Mouse (Mus musculus) kidney, embryonic 16.5 days (tissue): ENCODE results near the gene Fbxo45. TPM values are rescaled to one million over a fixed set of nuclear protein-coding genes. Genes with fewer than 3 reads are reported as not detected.

Source experiments
- ATAC-seq: fragments of 200-750 bp; cut with Nextera tagmentation; 2 replicates; pipeline ENCODE4 v1.8.0; 2017; ENCODE audit warnings: moderate TSS enrichment; ENCODE audit not compliant: low FRiP score, low TSS enrichment
- H3K27ac ChIP-seq: fragments of 300-500 bp; sonication (generic); 2 replicates; pipeline ENCODE4 v1.5.1; 2014; ENCODE audit warnings: low read length
- H3K27me3 ChIP-seq: fragments of 300-500 bp; sonication (generic); 2 replicates; pipeline ENCODE4 v1.6.1; 2014; ENCODE audit warnings: low read length, control low read depth, mixed read lengths; ENCODE audit not compliant: insufficient read depth
- H3K36me3 ChIP-seq: fragments of 300-500 bp; sonication (generic); 2 replicates; pipeline ENCODE4 v1.6.1; 2014; ENCODE audit warnings: low read length, control low read depth, mixed read lengths; ENCODE audit not compliant: insufficient read depth
- H3K4me1 ChIP-seq: fragments of 300-500 bp; sonication (generic); 2 replicates; pipeline ENCODE4 v1.6.1; 2014; ENCODE audit warnings: low read length, control low read depth, mixed read lengths; ENCODE audit not compliant: insufficient read depth
- H3K4me2 ChIP-seq: fragments of 300-500 bp; sonication (generic); replicated peaks from 2 replicates; pipeline ENCODE4 v1.6.1; 2014; ENCODE audit warnings: low read depth, low read length
- H3K4me3 ChIP-seq: fragments of 300-500 bp; sonication (generic); 2 replicates; pipeline ENCODE4 v1.5.1; 2014; ENCODE audit warnings: mild to moderate bottlenecking, low read length
- H3K9ac ChIP-seq: fragments of 300-500 bp; sonication (generic); replicated peaks from 2 replicates; pipeline ENCODE4 v1.6.1; 2014; ENCODE audit warnings: low read length
- H3K9me3 ChIP-seq: fragments of 300-500 bp; sonication (generic); 2 replicates; pipeline ENCODE4 v1.6.1; 2016; ENCODE audit warnings: low read length, control low read depth
- WGBS: fragments of 180-500 bp; shearing (Covaris S2); extraction: QIAGEN DNeasy Blood & Tissue Kit; methylation state at CpG from one replicate; pipeline ENCODE4 v1.1.7; 2014; 5-methylcytosine and 5-hydroxymethylcytosine counted together
- polyA plus RNA-seq: library from polyadenylated mRNA; unstranded; fragments of >200 nt; fragmentation: Nextera tagmentation; extraction: Ambion mirVana; gene quantifications from 2 replicates; pipeline ENCODE4 v1.2.1, GENCODE M21; 2015

Fbxo45 gene
- polyA plus RNA-seq, 1 experiment from 2014 or later, result 5.2 TPM

DNA sequence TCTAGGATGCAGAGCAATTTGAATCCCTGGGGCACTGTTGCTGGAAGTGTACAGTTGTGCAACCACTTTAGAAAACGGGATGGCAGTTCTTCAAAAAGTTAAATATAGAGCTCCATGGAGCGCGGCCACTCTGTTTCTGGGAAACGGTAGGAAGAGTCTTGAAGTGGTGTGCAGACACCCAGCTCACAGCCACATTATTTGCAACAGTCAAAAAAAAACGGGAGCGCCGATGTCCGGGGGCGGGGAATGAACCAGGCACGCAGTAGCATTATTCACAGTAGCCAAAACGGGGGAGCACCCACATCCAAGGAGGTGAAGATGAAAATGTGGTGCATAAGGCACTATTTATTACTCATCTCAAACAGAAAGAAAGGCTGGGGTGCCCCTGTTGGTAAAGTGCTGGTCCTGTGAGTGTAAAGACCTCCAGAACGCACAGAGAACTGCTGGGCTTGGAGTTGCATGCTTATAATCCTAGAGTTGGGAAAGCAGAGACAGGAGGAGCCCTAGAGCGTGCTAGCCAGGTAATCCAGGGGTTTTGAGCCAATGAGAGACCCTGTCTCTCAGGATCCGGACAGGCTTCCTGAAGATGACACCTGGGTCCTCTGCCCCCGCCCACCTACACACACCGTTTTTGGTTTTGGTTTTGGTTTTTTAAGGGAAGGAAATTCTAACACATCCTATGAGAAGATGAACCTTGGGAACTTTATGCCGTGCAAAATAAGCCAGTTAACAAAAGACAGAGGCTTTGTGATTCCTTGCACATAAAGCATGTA is 32.0 kb downstream of the Fbxo45 start:
- no peak for ATAC-seq
- H3K4me1 ChIP-seq, result no peaks in the 10 kb centered on the region
- peaks cover under 1% of the 10 kb centered on the region; the same call in 1 of the 2 replicates for H3K9me3 ChIP-seq
- no peak overlapping the region for H3K9ac ChIP-seq
- H3K27me3 ChIP-seq, result no peaks in the 10 kb centered on the region
- H3K36me3 ChIP-seq, result no peaks in the 10 kb centered on the region
- no peak overlapping the region for H3K4me2 ChIP-seq
- WGBS, result 73% methylated on average over 17 of the region's 17 CpGs
- H3K4me3 ChIP-seq, result no peak overlapping the region
- no peak overlapping the region for H3K27ac ChIP-seq

DNA sequence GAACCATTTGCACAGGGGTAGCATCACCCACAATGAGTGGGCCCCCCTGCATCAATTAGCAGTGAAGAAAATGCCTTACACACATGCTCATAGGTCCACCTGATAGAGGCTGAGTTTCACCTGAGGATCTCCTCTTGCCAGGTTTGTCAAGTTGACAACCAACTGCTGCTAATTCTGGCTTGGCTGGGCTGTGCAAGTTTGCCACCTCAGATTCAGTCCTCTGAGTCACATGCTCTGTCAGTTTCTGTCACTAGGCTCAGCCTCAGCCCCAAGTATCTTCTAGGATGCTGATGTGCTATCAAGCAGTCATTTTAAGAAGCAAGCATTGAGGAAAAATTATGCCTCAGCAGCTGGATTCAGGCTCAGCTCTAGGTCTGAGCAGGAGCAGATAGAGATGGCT is 32.8 kb downstream of the Fbxo45 start:
- Histone ChIP-seq H3K27me3 (no peaks in the 10 kb centered on the region), H3K4me3 (no peak overlapping the region), H3K27ac (no peak overlapping the region), H3K9me3 (peaks cover 9% of the 10 kb centered on the region), H3K9ac (no peak overlapping the region), H3K4me2 (no peak overlapping the region), H3K4me1 (no peaks in the 10 kb centered on the region), H3K36me3 (no peaks in the 10 kb centered on the region)
- ATAC-seq, result no peak

DNA sequence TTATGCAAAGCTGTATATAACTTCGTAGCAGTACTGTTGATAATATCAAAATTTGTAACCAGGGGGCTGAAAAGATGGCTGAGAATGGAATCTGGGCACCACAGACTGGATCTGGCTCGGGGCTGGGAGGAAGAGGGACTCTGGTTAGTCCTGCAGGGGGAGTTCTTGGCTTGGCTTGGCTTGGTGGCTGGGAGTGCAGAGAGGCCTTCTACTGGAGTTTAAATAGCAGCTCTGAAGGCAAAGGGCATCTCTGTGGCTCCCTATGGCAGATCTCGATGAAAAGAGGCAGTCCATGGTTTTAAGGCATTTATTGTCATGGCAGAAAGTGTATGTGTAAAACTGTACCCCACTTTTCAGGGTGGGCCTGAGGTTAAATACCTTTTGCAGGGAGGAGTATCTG is 42.1 kb downstream of the Fbxo45 start:
- Histone ChIP-seq H3K4me1 (0 out of 2 replicates have a peak, but pooled peaks cover 7% of the 10 kb centered on the region), H3K9ac (no peak overlapping the region), H3K9me3 (peaks cover 11% of the 10 kb centered on the region), H3K27me3 (no peaks in the 10 kb centered on the region), H3K36me3 (no peaks in the 10 kb centered on the region), H3K4me3 (no peak overlapping the region), H3K4me2 (no peak overlapping the region), H3K27ac (no peak overlapping the region)
- 54% methylated on average over 3 of the region's 3 CpGs for WGBS
- no peak for ATAC-seq

DNA sequence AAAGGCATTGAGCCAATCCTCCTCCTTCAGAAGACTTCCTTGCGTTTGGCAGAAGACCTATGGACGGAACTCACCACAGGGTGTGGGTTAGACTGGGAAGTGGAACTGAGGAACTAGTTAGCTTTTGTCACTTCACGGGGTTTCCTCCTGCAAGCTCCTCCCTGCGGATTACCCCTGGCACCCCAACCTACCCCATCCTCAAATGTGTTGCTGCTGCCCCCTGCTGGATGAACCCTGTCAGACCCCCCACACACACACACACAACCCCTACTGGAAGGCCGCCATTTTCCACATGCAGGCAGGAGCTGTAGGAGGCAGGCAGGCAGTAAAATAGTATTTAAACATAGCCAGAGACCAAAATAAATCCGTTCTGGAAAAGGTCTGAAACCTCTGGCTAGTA is 44.3 kb downstream of the Fbxo45 start:
- no peaks in the 10 kb centered on the region for H3K27me3 ChIP-seq
- WGBS, result 85% methylated on average over 6 of the region's 6 CpGs
- no peak overlapping the region for H3K4me2 ChIP-seq
- no peaks in the 10 kb centered on the region for H3K36me3 ChIP-seq
- H3K4me3 ChIP-seq, result no peak overlapping the region
- H3K9me3 ChIP-seq, result no peaks in the 10 kb centered on the region; the same call in 1 of the 2 replicates
- H3K9ac ChIP-seq, result no peak overlapping the region
- H3K27ac ChIP-seq, result no peak overlapping the region
- H3K4me1 ChIP-seq, result 0 out of 2 replicates have a peak, but pooled peaks cover 7% of the 10 kb centered on the region
- ATAC-seq, result no peak

DNA sequence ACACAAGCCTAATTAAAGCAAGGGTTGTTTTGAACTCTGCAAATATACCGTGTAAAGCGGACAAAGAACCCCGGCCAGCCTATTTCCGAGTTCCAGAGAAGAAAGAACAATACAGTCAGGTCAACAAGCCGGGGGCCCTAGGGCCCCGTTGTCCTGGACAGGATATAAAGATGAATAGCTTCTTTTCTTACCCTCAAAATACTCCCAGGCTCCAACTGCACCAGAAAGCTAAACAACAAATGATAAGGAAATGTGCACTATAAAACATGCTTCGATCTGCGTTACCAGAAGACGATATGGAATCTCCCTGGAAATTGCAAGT is 46.0 kb downstream of the Fbxo45 start:
- H3K27me3 ChIP-seq, result no peaks in the 10 kb centered on the region
- H3K4me1 ChIP-seq, result 0 out of 2 replicates have a peak, but pooled peaks cover 7% of the 10 kb centered on the region
- no peaks in the 10 kb centered on the region for H3K36me3 ChIP-seq
- H3K4me3 ChIP-seq, result peak overlapping the region; percentile 41
- H3K9ac ChIP-seq, result 0 out of 2 replicates have a peak overlapping the region, but pooled peaks have one; percentile 5
- H3K4me2 ChIP-seq, result peak overlapping the region; percentile 57
- WGBS, result 33% methylated on average over 9 of the region's 9 CpGs
- H3K9me3 ChIP-seq, result no peaks in the 10 kb centered on the region; the same call in 1 of the 2 replicates
- peak overlapping the region; percentile 92 for H3K27ac ChIP-seq
- ATAC-seq, result 0 out of 2 replicates have a peak, but pooled peaks have one; percentile 27

DNA sequence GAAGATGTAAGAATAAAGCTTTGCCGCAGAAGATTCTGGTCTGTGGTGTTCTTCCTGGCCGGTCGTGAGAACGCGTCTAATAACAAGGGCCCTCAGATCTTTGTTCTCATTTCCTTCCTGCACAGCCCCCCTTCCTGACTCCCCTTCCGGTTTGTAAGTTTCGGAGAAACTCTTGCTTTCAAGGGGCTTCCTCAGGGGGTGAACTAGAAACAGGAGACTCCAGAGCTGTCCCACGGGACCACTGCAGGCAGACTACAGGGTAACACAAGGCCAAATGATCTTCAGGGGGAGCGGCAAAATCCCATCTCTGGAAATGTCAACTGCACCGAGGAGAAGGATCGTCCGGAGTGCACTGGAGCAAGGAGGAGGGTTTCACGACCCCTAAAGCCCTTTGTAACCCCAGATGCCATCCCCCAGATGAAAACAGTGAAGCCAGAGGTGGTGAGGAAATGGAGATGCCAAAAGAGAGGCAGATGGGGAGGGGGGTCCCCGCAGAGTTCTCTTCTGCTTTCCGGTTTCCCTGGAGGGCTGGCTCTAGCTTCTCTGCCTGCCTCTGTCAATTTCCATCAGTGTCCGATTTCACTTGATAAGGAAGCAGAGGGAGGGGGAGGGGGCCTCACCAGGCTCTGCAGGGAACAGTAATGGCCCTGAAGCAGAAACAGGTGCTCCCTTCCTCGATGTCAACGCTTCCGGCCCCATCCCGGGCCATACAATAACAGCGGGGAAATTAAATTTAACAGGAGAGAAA is 46.5 kb downstream of the Fbxo45 start:
- peak overlapping the region; percentile 62 for H3K9ac ChIP-seq
- H3K27me3 ChIP-seq, result no peaks in the 10 kb centered on the region
- peak overlapping the region; percentile 41 for H3K4me3 ChIP-seq
- H3K9me3 ChIP-seq, result no peaks in the 10 kb centered on the region; the same call in 1 of the 2 replicates
- peak overlapping the region; percentile 92 for H3K27ac ChIP-seq
- peak; percentile 84 for ATAC-seq
- H3K4me1 ChIP-seq, result 0 out of 2 replicates have a peak, but pooled peaks cover 7% of the 10 kb centered on the region
- H3K4me2 ChIP-seq, result peak overlapping the region; percentile 57
- no peaks in the 10 kb centered on the region for H3K36me3 ChIP-seq
- 26% methylated on average over 21 of the region's 21 CpGs for WGBS

DNA sequence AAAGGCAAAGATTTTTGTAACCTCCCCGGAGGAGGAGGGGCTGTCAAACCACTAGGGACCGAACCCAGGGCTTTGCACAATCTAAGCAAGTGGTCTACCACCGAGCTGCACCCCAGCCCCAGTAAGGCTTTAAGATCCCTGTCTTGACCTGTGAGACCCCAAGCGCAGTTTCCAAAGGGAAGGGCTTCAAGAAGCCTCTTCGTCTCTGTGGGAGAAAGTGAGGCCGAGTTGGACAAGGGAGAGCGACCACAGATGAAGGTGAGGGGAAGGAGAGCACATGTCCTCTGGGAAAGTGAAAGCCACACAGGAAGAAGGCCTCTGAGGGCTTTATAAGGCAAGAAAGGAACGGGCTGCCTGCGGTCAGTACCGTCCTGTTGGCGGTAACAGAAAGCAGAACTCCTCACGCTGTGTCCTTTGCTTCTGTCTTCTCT is 56.9 kb downstream of the Fbxo45 start:
- H3K4me3 ChIP-seq, result no peak overlapping the region
- H3K27me3 ChIP-seq, result no peaks in the 10 kb centered on the region
- 65% methylated on average over 12 of the region's 12 CpGs for WGBS
- no peaks in the 10 kb centered on the region for H3K36me3 ChIP-seq
- no peaks in the 10 kb centered on the region for H3K9me3 ChIP-seq
- H3K9ac ChIP-seq, result no peak overlapping the region
- no peak for ATAC-seq
- no peaks in the 10 kb centered on the region for H3K4me1 ChIP-seq
- H3K27ac ChIP-seq, result no peak overlapping the region
- H3K4me2 ChIP-seq, result no peak overlapping the region

DNA sequence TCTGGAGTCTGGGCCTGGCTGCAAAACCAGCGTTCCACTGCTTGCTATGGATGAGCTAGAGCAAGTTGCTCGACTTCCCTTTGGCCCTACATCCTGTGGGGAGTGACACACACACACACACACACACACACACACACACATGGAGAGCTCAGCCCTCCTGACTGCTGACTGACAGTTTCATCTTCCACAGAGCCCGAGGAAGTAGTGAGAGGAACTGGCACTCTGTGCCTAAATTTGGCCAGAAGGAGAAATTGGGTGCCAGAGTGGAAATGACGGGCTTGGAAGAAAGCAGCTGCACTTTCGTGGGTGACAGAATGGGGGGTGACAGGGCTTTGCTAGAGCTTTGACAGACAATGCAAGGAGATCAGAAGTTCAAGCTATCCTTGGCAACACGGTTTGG is 57.8 kb downstream of the Fbxo45 start:
- H3K4me3 ChIP-seq, result no peak overlapping the region
- H3K9ac ChIP-seq, result no peak overlapping the region
- no peak overlapping the region for H3K27ac ChIP-seq
- H3K4me2 ChIP-seq, result no peak overlapping the region
- H3K4me1 ChIP-seq, result no peaks in the 10 kb centered on the region
- H3K27me3 ChIP-seq, result no peaks in the 10 kb centered on the region
- no peak for ATAC-seq
- H3K9me3 ChIP-seq, result no peaks in the 10 kb centered on the region
- no peaks in the 10 kb centered on the region for H3K36me3 ChIP-seq
- 53% methylated on average over 6 of the region's 6 CpGs for WGBS

DNA sequence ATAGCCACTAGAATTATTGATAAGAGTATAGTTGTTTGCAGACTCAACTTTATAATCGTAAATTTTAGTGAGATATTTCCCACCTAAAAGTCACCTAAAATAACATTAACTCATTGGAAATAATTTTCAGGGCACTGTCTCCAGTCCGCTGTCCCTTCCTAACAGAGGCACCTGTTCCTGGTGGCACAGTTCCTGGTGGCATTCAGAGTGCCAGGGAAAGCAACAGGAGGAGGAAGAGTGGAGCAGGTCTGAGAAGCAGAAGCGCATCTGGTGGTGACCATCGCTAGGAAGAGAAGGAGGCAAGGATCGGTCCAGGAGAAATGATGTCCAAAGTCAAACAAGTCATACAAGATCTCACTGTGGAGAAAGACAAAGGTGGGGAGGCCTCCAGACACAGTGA is 60.9 kb downstream of the Fbxo45 start:
- Histone ChIP-seq H3K9me3 (no peaks in the 10 kb centered on the region), H3K9ac (no peak overlapping the region), H3K36me3 (no peaks in the 10 kb centered on the region), H3K27me3 (no peaks in the 10 kb centered on the region), H3K4me1 (no peaks in the 10 kb centered on the region), H3K4me3 (no peak overlapping the region), H3K27ac (no peak overlapping the region), H3K4me2 (no peak overlapping the region)
- ATAC-seq, result no peak
- 92% methylated on average over 5 of the region's 5 CpGs for WGBS
